Mouse (Mus musculus) stomach, postnatal 0 days (tissue): ENCODE measurements around the gene Gm10309.

Source experiments
- CTCF ChIP-seq: IDR thresholded peaks from 2 replicates; pipeline ENCODE4 v1.5.1; 2016; ENCODE audit warnings: antibody characterized with exemption, low read depth, mild to moderate bottlenecking, moderate library complexity
- EP300 ChIP-seq: optimal IDR thresholded peaks from 2 replicates; pipeline ENCODE3; 2016; ENCODE audit warnings: antibody characterized with exemption

- TF ChIP-seq CTCF (no peak), EP300 (no peak)
Observed at GRCm38 (mm10) chr17:86479406-86479805, 25.6 kb downstream of the Gm10309 start.
